Mouse (Mus musculus): Measurements from ENCODE around the gene Sugct.

The Sugct gene

GRCm38 (mm10) chr13:17038341-17038740 is 657.0 kb downstream of the Sugct start:
- DNase-seq (ENCODE audit: low spot score in 2 of 2) = no peak

GRCm38 (mm10) chr13:17037899-17038298 is 657.5 kb downstream of the Sugct start:
- DNase-seq (ENCODE audit: low spot score in 2 of 2) = no peak

DNA sequence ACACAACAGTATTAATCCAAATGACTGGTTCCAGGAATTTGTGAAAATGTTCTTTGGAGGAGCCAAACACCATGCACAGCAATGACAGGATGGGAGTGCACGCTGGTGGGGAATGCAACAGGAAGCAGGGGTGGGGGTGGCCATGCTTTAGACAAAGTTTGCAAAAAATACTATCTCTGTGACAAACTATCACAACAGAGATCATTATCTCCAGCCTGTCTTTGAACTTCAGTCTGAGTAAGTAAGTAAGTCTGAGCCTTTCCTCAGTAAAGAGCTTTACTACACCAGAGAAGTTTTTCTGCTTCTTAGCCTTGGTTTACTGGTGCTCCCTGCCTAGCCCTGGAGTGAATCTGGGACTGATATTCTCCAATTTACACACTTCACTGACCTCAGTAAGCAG is 664.6 kb downstream of the Sugct start:
- no peak for DNase-seq (ENCODE audit: low spot score in 2 of 2)

- DNase-seq (ENCODE audit: low spot score in 2 of 2) = peak in 1 of 2 experiments; percentile 65
These were observed 666.8 kb downstream of the Sugct start for GRCm38 (mm10) chr13:17028595-17028994.

- DNase-seq (ENCODE audit: low spot score in 2 of 2) = no peak
These were observed 667.4 kb downstream of the Sugct start for GRCm38 (mm10) chr13:17027846-17028529.

GRCm38 (mm10) chr13:17027001-17027400 is 668.4 kb downstream of the Sugct start:
- no peak for DNase-seq (ENCODE audit: low spot score in 2 of 2)

GRCm38 (mm10) chr13:16996464-16996863 is 698.9 kb downstream of the Sugct start:
- DNase-seq (ENCODE audit: low spot score in 2 of 2) = no peak

DNA sequence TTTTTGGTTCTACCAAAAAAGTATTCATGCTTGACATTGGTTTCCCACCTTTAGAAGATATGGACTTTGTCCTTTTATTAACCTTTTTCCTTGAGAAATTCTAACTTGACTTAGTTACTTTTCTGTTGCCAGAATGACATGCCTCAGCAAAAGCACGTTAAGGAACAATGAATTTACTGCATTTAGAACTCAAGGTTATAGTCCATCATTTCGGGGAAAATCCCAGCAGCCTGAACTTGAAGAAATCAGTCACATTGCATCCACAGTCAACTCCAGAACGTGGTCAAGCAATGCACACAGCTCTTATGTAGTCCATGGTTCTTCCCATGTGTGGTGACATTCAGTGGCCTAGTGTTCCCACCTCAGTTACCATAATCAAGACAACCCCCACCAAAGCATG is 700.0 kb downstream of the Sugct start:
- DNase-seq (ENCODE audit: low spot score in 2 of 2) = no peak

DNA sequence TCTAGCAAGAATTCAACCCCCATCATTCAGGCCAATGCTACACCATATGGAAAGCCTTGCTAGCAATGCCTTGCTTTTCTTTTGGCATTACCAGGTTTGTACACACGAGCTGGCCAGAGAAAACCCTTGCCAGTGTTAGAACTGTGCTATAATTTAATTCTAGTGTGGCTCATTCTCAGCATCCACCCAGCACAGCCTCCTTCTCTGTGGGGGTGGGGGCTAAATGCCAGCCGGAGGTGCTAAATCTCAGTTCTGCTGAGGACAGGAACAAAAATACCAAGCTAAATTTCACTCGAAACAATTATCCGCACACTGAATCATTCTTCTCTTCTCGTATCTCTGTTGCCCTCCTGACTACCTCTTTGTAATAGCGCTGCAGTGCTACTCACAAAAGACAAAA is 717.6 kb downstream of the Sugct start:
- DNase-seq (ENCODE audit: low spot score in 2 of 2) = peak; percentile 73 to 83

DNA sequence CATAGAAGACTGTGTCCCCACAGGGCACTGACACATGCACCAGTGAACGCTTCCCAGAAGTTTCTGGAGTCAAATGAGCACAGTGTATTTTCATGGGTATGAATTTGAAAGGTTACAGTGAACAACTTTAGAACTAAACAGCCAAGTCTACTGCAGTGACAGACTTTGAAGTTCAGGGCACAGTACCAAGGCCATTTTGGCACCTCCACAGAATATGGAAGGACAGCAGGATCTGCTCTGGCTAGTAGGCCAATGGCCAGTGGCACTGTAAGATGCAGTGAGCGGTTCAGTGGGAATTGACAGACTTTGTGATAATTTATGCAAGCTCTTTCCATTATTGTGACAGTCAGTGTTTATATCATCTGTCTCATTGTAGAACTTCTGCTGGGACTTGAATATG is 724.1 kb downstream of the Sugct start:
- no peak for DNase-seq (ENCODE audit: low spot score in 2 of 2)

DNA sequence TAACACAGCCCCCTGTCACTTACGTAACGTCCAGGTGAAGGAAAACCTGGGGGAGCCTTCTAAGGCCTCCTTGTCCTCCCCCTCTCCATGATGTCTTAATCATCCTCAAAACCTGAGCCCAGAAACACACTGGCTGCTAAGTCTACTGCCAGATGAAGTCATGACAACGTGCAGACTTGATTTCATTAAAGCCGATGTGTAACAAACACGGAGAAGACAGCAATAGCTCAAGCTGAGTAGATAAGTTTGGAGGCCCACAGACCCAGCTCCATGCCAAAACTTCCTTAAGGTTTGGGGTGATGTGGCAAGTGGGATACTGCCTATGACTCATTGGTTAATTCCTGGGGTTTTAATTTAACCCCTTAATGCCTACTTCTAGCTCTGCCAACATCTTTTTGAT is 726.4 kb downstream of the Sugct start:
- DNase-seq (ENCODE audit: low spot score in 2 of 2) = peak; percentile 6 to 8

GRCm38 (mm10) chr13:16964823-16965475 is 730.4 kb downstream of the Sugct start:
- no peak for DNase-seq (ENCODE audit: low spot score in 2 of 2)

DNA sequence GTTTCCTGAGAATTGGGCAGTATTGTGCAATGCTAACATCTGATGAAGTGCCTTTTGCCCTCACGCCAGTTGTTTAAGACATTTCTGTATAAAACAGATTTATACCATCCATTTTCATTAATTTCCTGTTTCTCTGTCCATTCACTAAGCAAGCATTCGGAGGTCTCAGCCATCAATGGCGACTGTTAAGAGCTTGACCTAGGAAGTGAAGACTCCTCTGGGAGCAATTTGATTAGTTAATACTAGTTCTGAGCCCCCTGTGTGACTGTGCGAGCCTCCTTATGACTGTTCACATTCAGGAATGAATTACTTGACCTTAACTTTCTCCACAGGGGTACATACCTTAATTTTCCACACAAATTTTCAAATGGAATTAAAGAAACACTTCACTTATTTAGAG is 743.3 kb downstream of the Sugct start:
- DNase-seq (ENCODE audit: low spot score in 2 of 2) = no peak

DNA sequence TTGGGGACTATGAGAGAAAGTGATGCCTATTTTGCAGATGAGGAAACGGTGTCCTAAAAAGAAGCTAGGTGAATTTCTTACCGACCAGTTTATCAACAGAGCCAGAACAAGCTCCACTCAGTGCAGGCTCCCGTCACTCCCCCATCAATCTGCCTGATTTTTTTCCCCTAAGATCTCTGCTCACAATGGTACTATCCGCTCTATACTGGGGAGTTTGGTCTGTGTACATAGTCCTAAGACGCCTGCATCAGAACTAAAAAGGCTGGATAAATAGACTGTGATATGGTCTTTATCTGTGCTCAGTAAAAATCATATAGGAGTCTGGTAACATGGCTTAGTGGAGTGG is 755.9 kb downstream of the Sugct start:
- DNase-seq (ENCODE audit: low spot score in 2 of 2) = no peak

- DNase-seq (ENCODE audit: low spot score in 2 of 2) = no peak
These were observed 756.5 kb downstream of the Sugct start for GRCm38 (mm10) chr13:16938552-16939465.

- DNase-seq (ENCODE audit: low spot score in 2 of 2) = no peak
These were observed 757.7 kb downstream of the Sugct start for GRCm38 (mm10) chr13:16937422-16938202.

DNA sequence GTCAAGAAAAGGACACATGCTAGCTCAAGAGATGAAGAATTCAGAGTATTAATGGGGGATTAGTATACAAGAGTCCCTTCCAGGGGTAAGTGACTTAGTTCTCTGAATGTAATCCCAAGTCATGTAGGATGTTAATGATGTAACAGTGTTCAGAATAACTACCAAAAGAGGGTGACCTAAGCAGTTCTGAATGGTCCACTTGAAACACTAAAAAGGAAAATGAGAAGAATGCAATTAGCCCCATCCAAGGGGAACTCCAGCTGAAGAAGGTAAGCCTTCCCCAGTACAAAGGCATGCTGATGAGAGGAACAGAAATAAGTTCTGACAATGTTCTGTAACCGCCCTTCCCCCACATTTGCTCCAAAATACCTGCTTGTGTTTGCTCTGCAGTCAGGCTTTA is 760.3 kb downstream of the Sugct start:
- no peak for DNase-seq (ENCODE audit: low spot score in 2 of 2)

GRCm38 (mm10) chr13:16933600-16933999 is 761.8 kb downstream of the Sugct start:
- DNase-seq (ENCODE audit: low spot score in 2 of 2) = no peak

DNA sequence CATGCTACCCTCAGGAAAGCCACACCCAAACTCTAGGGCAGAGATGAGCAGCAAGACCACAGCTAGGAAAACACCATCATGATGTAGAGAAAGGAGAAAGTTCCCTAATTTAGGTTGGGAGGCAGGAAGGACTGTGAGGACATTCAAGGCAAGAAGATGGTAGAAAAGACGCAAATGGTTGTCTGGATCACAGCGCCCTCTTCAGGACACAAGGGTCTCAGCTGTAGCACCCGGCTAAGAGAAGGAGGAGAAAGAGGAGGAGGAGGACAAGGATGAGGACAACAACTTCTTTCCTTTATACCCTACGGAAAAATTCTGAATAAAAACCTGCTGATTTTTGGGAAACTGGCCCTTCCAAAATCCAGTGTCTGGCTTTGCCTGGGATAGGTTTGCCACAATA is 774.0 kb downstream of the Sugct start:
- no peak for DNase-seq (ENCODE audit: low spot score in 2 of 2)

- no peak for DNase-seq (ENCODE audit: low spot score in 2 of 2)
These were observed 779.7 kb downstream of the Sugct start for GRCm38 (mm10) chr13:16915697-16916096.

DNA sequence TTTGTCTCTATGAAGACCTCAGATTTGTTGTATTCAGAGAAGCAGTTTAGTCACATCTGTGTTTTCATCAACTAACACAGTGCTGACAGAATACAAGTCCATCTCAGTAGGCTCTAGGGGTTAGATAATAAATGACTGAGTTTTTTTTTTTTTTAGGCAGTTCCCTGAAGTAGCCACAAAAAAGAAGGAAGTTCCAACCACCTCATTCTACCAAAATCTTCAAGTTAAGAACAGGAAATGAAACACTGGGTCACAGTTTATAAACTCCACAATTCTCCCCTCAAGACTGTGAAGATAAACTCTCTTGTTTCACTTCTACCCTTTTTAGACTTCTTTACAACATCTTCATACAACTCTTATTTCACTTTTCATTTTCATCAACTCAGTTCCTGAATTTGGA is 783.1 kb downstream of the Sugct start:
- no peak for DNase-seq (ENCODE audit: low spot score in 2 of 2)

DNA sequence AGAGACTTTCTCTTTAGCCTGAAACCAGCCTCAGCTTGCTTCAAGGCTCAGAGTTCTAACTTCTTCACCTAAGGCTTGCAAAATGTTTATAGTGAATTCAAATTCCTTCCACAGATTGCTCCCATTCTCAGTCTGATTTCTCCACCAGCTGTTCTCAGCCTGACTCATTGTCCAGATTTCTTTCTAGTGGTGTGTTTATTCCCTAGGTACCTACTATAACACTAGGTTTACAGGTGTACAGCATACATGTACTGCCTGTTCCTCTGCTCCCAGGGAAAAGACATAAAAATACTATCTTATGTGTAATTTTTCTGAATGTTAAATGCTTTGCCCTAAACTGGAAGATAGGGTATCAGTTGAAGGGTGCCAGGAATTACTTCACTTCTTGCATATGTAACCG is 788.4 kb downstream of the Sugct start:
- no peak for DNase-seq (ENCODE audit: low spot score in 2 of 2)

Data from left cerebral cortex, adult 9 months (tissue).